Mouse (Mus musculus): ENCODE results near the gene Kirrel. TPM values are rescaled to one million over a fixed set of nuclear protein-coding genes. Genes with fewer than 3 reads are reported as not detected.

Gene Kirrel
- total and polyA plus RNA-seq, 3 experiments = not detected

GRCm38 (mm10) chr3:87087146-87087545 lies 87.4 kb downstream of the Kirrel start:
- no peak overlapping the region for H3K4me2 ChIP-seq (ENCODE audit: insufficient read depth, low read depth, poor library complexity, severe bottlenecking)
- dilution Hi-C loops (cut with MboI; ENCODE audit: extremely low pct_ligation_motif_present, extremely low pct_unique_long_range_greater_than_20kb, low sequenced_read_pairs) = no loop called here
- no peak for TF ChIP-seq CTCF (conservative IDR thresholded peaks at IDR 0.05 in 1 of 2, IDR thresholded peaks at IDR 0.05 in 1 of 2; ENCODE audit: low read depth in 2 of 2, low read length in 2 of 2)
- TF ChIP-seq ZNF384 (IDR thresholded peaks at IDR 0.05; ENCODE audit: low read depth, low read length) = no peak
- no peak for TF ChIP-seq TCF12 (IDR thresholded peaks at IDR 0.05; ENCODE audit: low read depth, low read length)
- no peak for TF ChIP-seq MYC (IDR thresholded peaks at IDR 0.05; ENCODE audit: low read depth, low read length)
- no peak for TF ChIP-seq NELFE (IDR thresholded peaks at IDR 0.05; ENCODE audit: low read depth, low read length)
- no peaks in the 10 kb centered on the region for H3K4me1 ChIP-seq (ENCODE audit: control insufficient read depth in 1 of 2, insufficient read depth in 2 of 2)
- H3K36me3 ChIP-seq (replicated peaks in 1 of 2; ENCODE audit: control insufficient read depth in 1 of 2, insufficient read depth in 1 of 2, low read length in 1 of 2) = no peaks in the 10 kb centered on the region
- peaks cover 33% of the 10 kb centered on the region for H3K27me3 ChIP-seq (replicated peaks)
- H3K79me2 ChIP-seq (replicated peaks; ENCODE audit: control insufficient read depth, extremely low read depth, insufficient read depth, poor library complexity, severe bottlenecking) = no peaks in the 10 kb centered on the region
- H3K9me3 ChIP-seq (replicated peaks; ENCODE audit: low read length) = no peaks in the 10 kb centered on the region
- DNase-seq (ENCODE audit: extremely low read depth) = no peak
- no peak overlapping the region for H3K27ac ChIP-seq (ENCODE audit: insufficient read depth, low read depth)
- no peak overlapping the region for H3K4me3 ChIP-seq (replicated peaks in 1 of 3; ENCODE audit: low read depth in 2 of 3, low read length in 2 of 3, poor library complexity in 1 of 3)
- no peak overlapping the region for H3K9ac ChIP-seq (ENCODE audit: insufficient read depth, low read depth)
- in situ Hi-C loops (cut with MboI; ENCODE audit: low pct_ligation_motif_present, low pct_unique_long_range_greater_than_20kb, low sequenced_read_pairs) = loop anchor here (10.0 kb wide), 1 partner anchor 88 kb away; the partner anchor contains the start of gene Kirrel

- in situ Hi-C loops (cut with MboI; ENCODE audit: low pct_ligation_motif_present, low pct_unique_long_range_greater_than_20kb, low sequenced_read_pairs) = loop anchor here (10.0 kb wide), 1 partner anchor 93 kb away; the partner anchor contains the start of gene Kirrel
These were observed 92.3 kb downstream of the Kirrel start for GRCm38 (mm10) chr3:87082235-87082634.

GRCm38 (mm10) chr3:87079751-87080150 lies 94.8 kb downstream of the Kirrel start:
- DNase-seq (ENCODE audit: extremely low read depth) = no peak
- Histone ChIP-seq H3K4me3 (replicated peaks in 1 of 3; ENCODE audit: low read depth in 2 of 3, low read length in 2 of 3, poor library complexity in 1 of 3) (no peak overlapping the region), H3K36me3 (replicated peaks in 1 of 2; ENCODE audit: control insufficient read depth in 1 of 2, insufficient read depth in 1 of 2, low read length in 1 of 2) (no peaks in the 10 kb centered on the region), H3K27ac (ENCODE audit: insufficient read depth, low read depth) (no peak overlapping the region), H3K79me2 (replicated peaks; ENCODE audit: control insufficient read depth, extremely low read depth, insufficient read depth, poor library complexity, severe bottlenecking) (no peaks in the 10 kb centered on the region), H3K4me1 (ENCODE audit: control insufficient read depth in 1 of 2, insufficient read depth in 2 of 2) (no peaks in the 10 kb centered on the region), H3K9ac (ENCODE audit: insufficient read depth, low read depth) (no peak overlapping the region), H3K4me2 (ENCODE audit: insufficient read depth, low read depth, poor library complexity, severe bottlenecking) (no peak overlapping the region), H3K9me3 (replicated peaks; ENCODE audit: low read length) (no peaks in the 10 kb centered on the region), H3K27me3 (replicated peaks) (peaks cover 4% of the 10 kb centered on the region)
- in situ Hi-C loops (cut with MboI; ENCODE audit: low pct_ligation_motif_present, low pct_unique_long_range_greater_than_20kb, low sequenced_read_pairs) (loop anchor here (10.0 kb wide), 1 partner anchor 95 kb away; the partner anchor contains the start of gene Kirrel), dilution Hi-C loops (cut with MboI; ENCODE audit: extremely low pct_ligation_motif_present, extremely low pct_unique_long_range_greater_than_20kb, low sequenced_read_pairs) (no loop called here)
- no peak for TF ChIP-seq IRF4 (IDR thresholded peaks at IDR 0.05; ENCODE audit: low read depth, low read length)
- no peak for TF ChIP-seq E2F4 (IDR thresholded peaks at IDR 0.05; ENCODE audit: insufficient replicate concordance, low read depth, low read length)
- no peak for TF ChIP-seq SIN3A (IDR thresholded peaks at IDR 0.05; ENCODE audit: low read length)
- no peak for TF ChIP-seq CTCF (conservative IDR thresholded peaks at IDR 0.05 in 1 of 2, IDR thresholded peaks at IDR 0.05 in 1 of 2; ENCODE audit: low read depth in 2 of 2, low read length in 2 of 2)
- no peak for TF ChIP-seq ZC3H11A (IDR thresholded peaks at IDR 0.05; ENCODE audit: low read depth, low read length)
- TF ChIP-seq RAD21 (IDR thresholded peaks at IDR 0.05; ENCODE audit: low read depth, low read length) = no peak
- TF ChIP-seq ETS1 (conservative IDR thresholded peaks at IDR 0.05; ENCODE audit: low read depth, low read length) = no peak
- TF ChIP-seq ZMIZ1 (IDR thresholded peaks at IDR 0.05; ENCODE audit: low read depth, low read length) = no peak
- no peak for TF ChIP-seq RCOR1 (conservative IDR thresholded peaks at IDR 0.05; ENCODE audit: low read depth, low read length)
- TF ChIP-seq JUN (IDR thresholded peaks at IDR 0.05; ENCODE audit: insufficient read depth, low read depth, low read length) = no peak
- no peak for TF ChIP-seq ZKSCAN1 (IDR thresholded peaks at IDR 0.05; ENCODE audit: borderline replicate concordance, low read depth, low read length)
- no peak for TF ChIP-seq MAZ (IDR thresholded peaks at IDR 0.05; ENCODE audit: low read depth, low read length)

More at GRCm38 (mm10) chr3:87082235-87082634, 92.3 kb downstream of the Kirrel start:
- peaks cover 11% of the 10 kb centered on the region for H3K27me3 ChIP-seq (replicated peaks)
- H3K9ac ChIP-seq (ENCODE audit: insufficient read depth, low read depth) = no peak overlapping the region
- dilution Hi-C loops (cut with MboI; ENCODE audit: extremely low pct_ligation_motif_present, extremely low pct_unique_long_range_greater_than_20kb, low sequenced_read_pairs) = no loop called here
- H3K27ac ChIP-seq (ENCODE audit: insufficient read depth, low read depth) = no peak overlapping the region
- H3K79me2 ChIP-seq (replicated peaks; ENCODE audit: control insufficient read depth, extremely low read depth, insufficient read depth, poor library complexity, severe bottlenecking) = no peaks in the 10 kb centered on the region
- no peaks in the 10 kb centered on the region for H3K9me3 ChIP-seq (replicated peaks; ENCODE audit: low read length)
- H3K36me3 ChIP-seq (replicated peaks in 1 of 2; ENCODE audit: control insufficient read depth in 1 of 2, insufficient read depth in 1 of 2, low read length in 1 of 2) = no peaks in the 10 kb centered on the region
- peak; percentile 57 for DNase-seq (ENCODE audit: extremely low read depth)
- TF ChIP-seq CHD1 (IDR thresholded peaks at IDR 0.05; ENCODE audit: low read depth, low read length) (no peak), SMC3 (IDR thresholded peaks at IDR 0.05; ENCODE audit: low read depth, low read length) (peak; percentile 67), USF2 (conservative IDR thresholded peaks at IDR 0.05; ENCODE audit: low read depth, low read length) (no peak), RAD21 (IDR thresholded peaks at IDR 0.05; ENCODE audit: low read depth, low read length) (peak; percentile 43), GABPA (IDR thresholded peaks at IDR 0.05; ENCODE audit: insufficient replicate concordance, low read depth, low read length) (no peak), JUN (IDR thresholded peaks at IDR 0.05; ENCODE audit: insufficient read depth, low read depth, low read length) (no peak), EP300 (IDR thresholded peaks at IDR 0.05; ENCODE audit: low read length) (no peak), MAZ (IDR thresholded peaks at IDR 0.05; ENCODE audit: low read depth, low read length) (no peak), IRF4 (IDR thresholded peaks at IDR 0.05; ENCODE audit: low read depth, low read length) (no peak), ETS1 (conservative IDR thresholded peaks at IDR 0.05; ENCODE audit: low read depth, low read length) (no peak), HCFC1 (IDR thresholded peaks at IDR 0.05; ENCODE audit: low read depth, low read length) (no peak), ZC3H11A (IDR thresholded peaks at IDR 0.05; ENCODE audit: low read depth, low read length) (no peak), MXI1 (IDR thresholded peaks at IDR 0.05; ENCODE audit: low read depth, low read length) (no peak), CTCF (conservative IDR thresholded peaks at IDR 0.05 in 1 of 2, IDR thresholded peaks at IDR 0.05 in 1 of 2; ENCODE audit: low read depth in 2 of 2, low read length in 2 of 2) (peak; percentile 79 to 99)
- H3K4me1 ChIP-seq (ENCODE audit: control insufficient read depth in 1 of 2, insufficient read depth in 2 of 2) = no peaks in the 10 kb centered on the region
- H3K4me2 ChIP-seq (ENCODE audit: insufficient read depth, low read depth, poor library complexity, severe bottlenecking) = no peak overlapping the region
- no peak overlapping the region for H3K4me3 ChIP-seq (replicated peaks in 1 of 3; ENCODE audit: low read depth in 2 of 3, low read length in 2 of 3, poor library complexity in 1 of 3)
